Mouse (Mus musculus): ENCODE measurements around the gene Lage3.
A peak's percentile ranks its signal among the peaks of the same experiment; 100 is the strongest.
"Not testable (repeated sequence)": the region's sequence is repeated elsewhere in the genome, so short reads cannot be mapped to it uniquely, and the experiment has no call there.

Lage3 gene

GRCm38 (mm10) chrX:74353467-74353770 lies at the start of gene Lage3:
Gene Lage3 (minus strand): TSS chrX:74353618.
- peak; percentile 82 for DNase-seq (ENCODE audit: low spot score)

DNA sequence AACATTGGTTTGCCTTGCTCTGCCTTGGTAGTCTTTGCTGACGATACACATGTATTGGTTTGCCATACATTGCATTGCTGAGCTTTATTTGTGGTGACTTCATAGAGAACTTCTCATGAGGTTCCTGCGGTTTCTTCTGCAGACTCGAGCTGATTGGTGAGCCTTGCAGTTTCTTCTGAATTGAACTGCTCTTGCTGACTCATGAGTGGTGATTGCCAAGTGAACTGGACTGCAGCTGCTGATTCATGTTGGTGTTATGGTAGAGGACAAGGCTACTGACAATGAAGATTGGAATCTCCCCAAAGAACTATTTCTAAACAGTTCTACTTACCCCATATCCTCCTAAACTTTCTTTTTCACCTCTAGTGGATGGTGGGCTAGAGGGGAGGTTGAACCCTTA lies 46.7 kb upstream of the Lage3 start:
- DNase-seq (ENCODE audit: low spot score): no peak

- DNase-seq (ENCODE audit: low spot score): peak; percentile 91
These were observed 39.4 kb upstream of the Lage3 start, which contains the start of the genes Fam3a and Ikbkg for GRCm38 (mm10) chrX:74392535-74393443. Gene Fam3a (minus strand): TSS chrX:74393272. Gene Ikbkg (plus strand): TSS chrX:74393290.

- DNase-seq (ENCODE audit: low spot score): no peak
These were observed 34.7 kb upstream of the Lage3 start for GRCm38 (mm10) chrX:74388153-74388552.

GRCm38 (mm10) chrX:74384451-74384850 lies 31.0 kb upstream of the Lage3 start:
- DNase-seq (ENCODE audit: low spot score): no peak

- peak; percentile 91 for DNase-seq (ENCODE audit: low spot score)
These were observed 19.6 kb upstream of the Lage3 start, which contains the start of the genes Ubl4a and Slc10a3 for GRCm38 (mm10) chrX:74372888-74373549. Gene Ubl4a (minus strand): TSS chrX:74373218. Gene Slc10a3 (minus strand): TSS chrX:74373349.

GRCm38 (mm10) chrX:74368209-74368909 lies 14.9 kb upstream of the Lage3 start:
- DNase-seq (ENCODE audit: low spot score): peak; percentile 73

DNA sequence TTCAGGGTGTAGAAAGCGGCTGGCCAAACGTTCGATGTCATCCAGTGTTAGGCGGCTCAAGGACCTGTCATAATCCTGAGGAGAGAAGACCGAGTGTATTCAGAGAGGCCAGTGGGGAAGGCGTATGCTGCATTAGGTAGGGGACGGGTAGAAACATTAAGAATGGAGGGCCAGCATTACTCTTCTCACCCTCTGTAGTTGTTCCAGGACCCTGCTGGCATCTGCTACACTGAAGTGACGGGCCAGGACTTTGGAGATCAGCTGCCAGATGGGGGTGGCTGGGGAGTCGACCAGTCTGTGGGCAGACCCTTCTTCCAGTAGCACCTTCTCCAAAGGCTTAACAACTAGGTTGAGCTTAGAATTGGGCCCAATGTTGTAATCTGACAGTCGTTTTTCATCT lies 14.1 kb upstream of the Lage3 start:
- no peak for DNase-seq (ENCODE audit: low spot score)

DNA sequence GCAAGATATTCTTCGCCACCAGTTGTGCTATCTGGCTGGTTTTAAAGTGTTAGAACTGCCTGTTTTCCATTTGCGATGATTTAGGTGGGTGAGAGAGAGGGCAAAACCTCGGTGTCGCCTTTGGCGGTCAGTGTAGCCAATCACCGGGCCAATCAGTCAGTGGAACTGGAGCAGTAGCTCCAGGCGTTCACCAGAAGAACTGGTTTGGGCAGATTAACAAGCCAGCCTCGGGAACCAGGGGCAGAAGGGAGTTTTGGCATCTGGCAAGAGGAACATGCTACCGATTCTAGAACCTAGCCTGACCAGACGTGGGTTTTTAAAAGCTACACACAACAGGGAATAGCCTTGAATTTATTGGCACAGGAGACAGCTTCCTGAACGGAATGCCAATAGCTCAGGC lies 5.8 kb upstream of the Lage3 start:
- no peak for DNase-seq (ENCODE audit: low spot score)

- not testable (repeated sequence) for DNase-seq (ENCODE audit: low spot score)
These were observed 3.7 kb upstream of the Lage3 start for GRCm38 (mm10) chrX:74357069-74357468.

DNA sequence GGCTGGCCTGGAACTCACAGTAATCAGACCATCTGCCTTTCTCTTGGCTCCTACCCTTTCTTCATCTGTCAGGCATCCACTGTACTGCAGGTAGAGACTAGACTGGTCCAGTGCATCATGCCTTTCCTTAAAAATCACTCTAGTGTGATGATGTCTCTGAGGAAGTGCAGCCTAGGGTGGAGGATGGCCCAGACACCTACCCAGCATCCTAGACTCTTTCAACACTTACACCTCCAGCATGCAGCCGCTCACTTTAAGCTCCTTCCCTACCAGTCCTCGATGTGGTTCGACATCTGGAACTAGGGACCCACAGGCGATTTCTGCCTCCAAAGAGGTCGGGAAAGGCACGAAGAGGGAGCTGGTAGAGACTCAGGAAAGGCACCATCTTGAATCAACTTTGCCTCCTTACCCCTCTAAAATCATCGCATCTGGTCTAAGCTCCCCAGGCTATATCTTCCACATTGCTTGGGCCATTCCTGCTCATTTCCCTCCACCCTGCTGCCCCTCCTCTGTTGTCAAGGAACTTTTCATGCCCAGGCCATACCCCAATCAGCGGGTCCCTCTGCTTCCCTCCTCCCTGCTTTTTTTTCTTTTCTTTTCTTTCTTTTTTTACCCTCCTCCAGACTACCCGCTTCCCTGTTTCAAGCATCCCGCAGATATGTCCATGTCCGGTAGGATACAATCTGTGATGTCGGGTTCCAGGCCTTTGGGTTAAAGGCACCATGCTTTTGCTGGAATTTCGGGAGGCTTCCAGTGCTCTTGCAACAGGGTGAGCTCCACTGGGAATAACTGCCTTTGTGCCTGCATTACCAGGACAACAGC lies 562 bp downstream of the Lage3 start:
- peak; percentile 18 for DNase-seq (ENCODE audit: low spot score)

GRCm38 (mm10) chrX:74330166-74330930 lies 23.1 kb downstream of the Lage3 start:
- DNase-seq (ENCODE audit: low spot score): peak; percentile 12

- DNase-seq (ENCODE audit: low spot score): no peak
These were observed 24.2 kb downstream of the Lage3 start for GRCm38 (mm10) chrX:74329215-74329671.

DNA sequence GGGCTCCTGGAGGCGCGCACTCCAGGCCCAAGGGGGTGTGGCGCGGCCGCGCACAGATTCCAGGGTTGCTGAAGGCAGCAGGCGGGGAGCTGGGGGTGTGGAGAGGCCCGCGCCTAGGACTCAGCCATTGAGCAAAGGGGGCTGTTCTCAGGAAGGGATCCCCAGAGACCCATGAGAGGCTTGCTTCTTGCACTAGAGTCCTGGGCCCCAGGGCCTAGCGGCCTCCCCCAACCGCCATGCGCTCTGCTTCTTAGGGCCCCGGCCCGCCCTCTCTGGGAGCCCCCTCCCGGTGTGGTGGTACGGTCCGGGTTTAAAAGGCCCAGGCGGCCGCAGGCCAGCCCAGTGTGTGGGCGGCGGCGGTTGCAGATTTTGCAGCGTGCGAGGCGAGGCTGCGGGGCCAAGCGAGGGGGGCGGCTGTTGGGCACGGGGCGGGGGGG lies 24.7 kb downstream of the Lage3 start, which contains the start of gene Plxna3:
TSS of gene Plxna3 (plus strand) at position 342 of the 437 bp plus-strand sequence.
- DNase-seq (ENCODE audit: low spot score): peak; percentile 84

DNA sequence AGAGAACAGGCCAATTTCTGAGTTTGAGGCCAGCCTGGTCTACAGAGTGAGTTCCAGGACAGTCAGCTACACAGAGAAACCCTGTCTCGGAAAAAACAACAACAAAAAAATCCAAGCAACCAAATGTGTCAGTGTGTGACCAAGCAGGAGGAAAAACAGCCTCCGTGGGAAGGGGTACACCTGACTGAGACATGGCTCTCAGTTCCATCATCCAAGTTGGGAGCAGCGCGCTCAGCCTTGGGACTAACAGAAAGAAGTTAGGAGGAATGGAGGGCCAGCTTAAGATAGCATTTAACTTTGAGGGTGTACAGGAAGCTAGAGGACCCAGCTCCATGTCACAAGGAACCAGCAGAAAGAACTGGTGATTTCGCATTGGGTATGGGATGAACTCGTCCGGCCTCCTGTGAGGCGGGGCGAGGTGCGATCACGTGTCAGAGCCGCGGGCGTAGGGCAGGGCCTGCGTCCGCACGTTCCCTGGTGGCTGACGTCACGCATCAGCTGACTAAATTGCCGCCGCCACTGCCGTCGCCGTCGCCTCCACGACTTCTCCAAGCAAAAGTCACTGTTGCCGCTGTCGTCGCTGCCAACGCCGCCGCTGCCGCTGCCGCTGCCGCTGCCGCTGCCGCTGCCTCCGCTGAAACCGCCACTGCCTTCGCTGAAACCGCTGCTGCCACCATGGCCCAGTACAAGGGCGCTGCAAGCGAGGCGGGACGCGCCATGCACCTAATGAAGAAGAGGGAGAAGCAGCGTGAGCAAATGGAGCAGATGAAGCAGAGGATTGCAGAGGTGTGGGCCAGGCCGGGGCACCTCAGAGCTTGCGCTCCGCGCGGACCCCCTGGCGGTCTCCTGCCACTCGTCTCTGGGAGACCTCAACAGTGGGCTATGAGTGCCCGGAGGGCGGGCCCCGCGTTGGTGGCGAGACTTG lies 40.6 kb downstream of the Lage3 start, which contains the start of gene Fam50a:
TSS of gene Fam50a (plus strand) at position 494 of the 925 bp plus-strand sequence.
- peak; percentile 89 for DNase-seq (ENCODE audit: low spot score)

DNA sequence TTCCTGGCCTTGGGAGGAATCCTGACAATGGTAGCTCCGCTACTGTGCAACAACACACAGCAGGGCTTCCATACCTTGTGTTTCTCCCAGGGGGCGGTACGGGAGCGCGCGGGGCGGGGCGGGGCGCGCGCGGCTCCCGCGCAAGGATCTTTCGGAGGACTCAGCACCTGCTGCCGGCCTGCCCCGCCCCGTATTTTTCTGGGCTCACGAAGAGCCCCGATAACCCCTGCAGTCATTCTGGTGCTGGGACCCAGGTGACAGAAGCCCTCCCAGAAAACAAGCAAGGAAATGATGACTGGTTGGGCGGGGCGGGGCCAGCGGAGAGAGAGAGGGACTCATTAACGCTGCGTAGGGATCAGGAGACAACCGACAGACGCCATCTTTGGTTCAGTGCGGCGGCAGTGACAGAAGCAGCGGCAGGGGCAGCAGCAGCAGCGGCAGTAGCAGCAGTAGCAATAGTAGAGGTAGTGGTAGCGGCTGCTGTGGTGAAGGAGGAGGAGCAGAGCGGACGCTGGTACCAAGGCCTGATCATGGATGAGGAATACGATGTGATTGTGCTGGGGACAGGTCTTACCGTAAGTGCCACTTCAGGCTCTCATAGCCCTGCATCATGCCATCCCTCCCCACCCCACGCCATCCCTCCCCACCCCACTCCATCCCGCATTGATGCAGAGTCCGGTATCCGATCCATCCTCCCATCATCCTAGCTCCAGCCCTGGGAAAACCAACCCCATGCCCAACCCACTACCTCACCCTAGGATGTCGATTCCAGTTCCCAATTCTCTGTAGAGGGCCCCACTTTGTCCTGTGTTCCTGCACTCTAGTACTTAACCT lies 48.3 kb downstream of the Lage3 start, which contains the start of gene Gdi1:
TSS of gene Gdi1 (plus strand) at position 132 of the 834 bp plus-strand sequence.
- peak; percentile 83 for DNase-seq (ENCODE audit: low spot score)

Data from MN1 (cell line).